Mouse (Mus musculus) gastrocnemius, postnatal 14 days (tissue): Measurements from ENCODE around the gene Vsig2. TPM values are rescaled to one million over a fixed set of nuclear protein-coding genes. Genes with fewer than 3 reads are reported as not detected.

ENCODE experiments used
- DNase-seq: peaks from one replicate; pipeline ENCODE4 v3.0.0; 2021; ENCODE audit warnings: mixed read lengths
- intact Hi-C: fragments of 180-260 bp; cut with DNase I; formaldehyde crosslinking; loops from one replicate; pipeline ENCODE4 v1.15.1; 2025; ENCODE audit warnings: low total_unique reads
- total RNA-seq, 2 experiments: library from RNA; stranded (reverse); gene quantifications; 2 replicates each; pipeline ENCODE4 v1.2.3; 2021

The Vsig2 gene
- total RNA-seq, 2 experiments from 2014 or later = 0.96 to 4.6 TPM

DNA sequence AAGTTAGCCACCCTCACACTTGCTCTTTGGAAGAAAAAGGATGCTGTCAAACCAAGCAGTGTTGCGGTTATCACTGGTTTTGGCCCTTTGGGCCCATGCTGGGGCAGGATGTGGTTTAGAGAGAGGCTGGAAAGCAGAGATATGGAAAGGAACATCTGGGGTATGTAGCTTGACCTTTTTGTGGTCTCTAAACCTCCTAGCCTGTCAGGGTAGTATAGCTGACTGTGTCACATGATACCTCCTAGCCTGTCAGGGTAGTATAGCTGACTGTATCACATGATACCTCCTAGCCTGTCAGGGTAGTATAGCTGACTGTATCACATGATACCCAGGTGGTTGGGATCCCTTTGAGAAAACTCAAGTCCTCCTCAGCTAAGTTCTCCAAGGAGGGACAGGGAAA is 15.2 kb downstream of the Vsig2 start:
- intact Hi-C loops = no loop called here
- DNase-seq = no peak

DNA sequence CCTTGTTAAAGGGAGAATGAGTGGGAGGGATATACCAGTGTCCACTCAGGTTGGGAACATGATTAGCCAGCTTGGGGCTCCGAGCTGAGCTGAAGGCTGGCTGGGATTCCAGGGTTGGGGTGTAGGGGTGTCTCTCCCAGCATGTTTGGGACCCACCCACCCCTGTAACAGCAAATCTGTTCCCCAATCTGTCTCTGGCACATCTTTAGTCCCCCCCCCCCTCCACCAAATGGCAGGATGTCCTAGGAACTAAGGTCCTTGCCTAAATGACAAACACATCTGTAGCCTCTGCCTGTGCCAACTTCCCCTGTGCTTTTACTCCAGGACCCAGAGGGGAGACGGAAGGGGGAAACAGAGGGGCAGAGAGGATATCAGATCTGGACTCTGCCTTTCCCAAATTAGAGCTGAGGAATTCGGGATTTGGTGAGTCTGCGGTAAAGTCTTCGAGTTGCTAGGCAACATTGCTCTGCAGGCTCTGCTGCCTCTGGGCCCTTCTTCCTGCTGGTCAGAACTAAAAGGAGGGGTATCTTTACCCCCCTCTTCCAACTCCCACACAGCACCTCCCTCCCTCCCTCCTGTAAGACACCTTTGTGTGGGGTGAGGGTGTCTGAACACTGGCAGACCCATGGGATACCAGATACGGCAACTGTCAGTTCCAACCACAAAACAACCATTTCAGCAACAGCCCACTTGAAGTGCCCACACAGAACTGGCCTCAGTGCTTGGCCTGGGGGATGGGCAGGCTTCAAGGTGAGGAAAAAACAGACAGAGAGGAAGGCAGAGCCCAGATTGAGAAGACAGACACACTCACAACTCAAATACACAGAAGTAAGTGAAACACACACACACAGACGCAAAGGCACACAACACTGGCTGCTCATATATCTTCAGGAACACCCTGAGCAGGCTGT is 16.0 kb downstream of the Vsig2 start, which contains the start of gene Siae:
Gene Siae (plus strand): TSS at position 861 of the 911 bp plus-strand sequence.
- intact Hi-C loops = no loop called here
- no peak for DNase-seq

DNA sequence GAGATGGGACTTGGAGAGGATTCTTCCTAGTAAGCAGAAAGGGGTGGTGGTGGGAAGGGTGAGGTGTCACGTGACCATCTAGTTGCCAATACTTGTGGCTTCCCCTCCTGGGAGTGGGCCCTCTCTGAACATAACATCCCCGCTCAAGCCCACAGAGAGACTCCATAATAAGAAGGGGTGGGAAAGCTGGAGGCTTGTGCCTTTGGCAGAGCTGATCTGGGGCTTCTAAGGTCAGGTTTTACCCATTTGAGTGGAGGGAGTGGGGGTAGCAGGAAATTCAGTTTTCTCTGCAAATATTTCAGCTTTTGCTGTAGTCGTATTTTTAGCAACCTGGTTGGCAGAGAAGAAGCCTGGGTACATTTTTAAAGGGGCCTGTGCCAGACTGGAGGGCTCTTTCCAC is 17.3 kb downstream of the Vsig2 start:
- intact Hi-C loops = no loop called here
- DNase-seq = no peak

DNA sequence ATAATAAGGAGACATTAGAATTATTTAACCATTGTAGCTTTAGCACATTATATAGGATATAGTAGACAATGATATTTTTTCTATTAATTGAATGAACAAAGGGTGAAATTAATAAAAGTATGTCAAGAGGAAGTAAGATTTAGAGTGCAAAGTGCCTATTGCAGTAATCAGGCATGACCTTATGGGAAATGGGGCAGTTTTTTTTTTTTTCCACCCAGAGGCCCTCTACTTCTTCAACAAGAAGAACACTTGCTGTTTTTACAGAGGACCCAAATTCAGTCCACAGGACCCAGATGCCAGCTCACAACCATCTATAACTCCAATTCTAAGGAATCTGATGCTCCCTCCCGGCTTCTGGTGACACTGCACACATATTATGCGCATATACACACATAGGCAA is 21.6 kb downstream of the Vsig2 start:
- DNase-seq = no peak
- intact Hi-C loops = no loop called here

DNA sequence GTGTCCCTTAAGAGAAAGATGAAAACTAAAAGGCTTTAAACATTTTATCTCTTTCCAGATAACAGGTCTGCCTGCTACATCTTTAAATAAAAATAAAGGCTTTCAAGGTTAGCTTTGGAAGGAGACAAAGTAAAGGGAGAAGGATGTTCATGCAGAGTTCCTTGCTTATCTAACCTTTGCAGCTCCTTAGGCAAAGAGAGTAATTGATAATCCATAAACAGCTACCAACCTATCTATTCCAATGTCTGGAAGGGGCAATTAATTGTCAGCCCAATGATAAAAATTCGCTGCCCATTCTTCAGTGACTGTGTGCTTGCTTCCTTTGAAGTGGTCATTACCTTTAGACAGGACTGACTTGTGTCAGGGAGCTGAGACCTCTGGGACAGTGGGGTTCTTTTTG is 24.8 kb downstream of the Vsig2 start:
- no peak for DNase-seq
- intact Hi-C loops = no loop called here

DNA sequence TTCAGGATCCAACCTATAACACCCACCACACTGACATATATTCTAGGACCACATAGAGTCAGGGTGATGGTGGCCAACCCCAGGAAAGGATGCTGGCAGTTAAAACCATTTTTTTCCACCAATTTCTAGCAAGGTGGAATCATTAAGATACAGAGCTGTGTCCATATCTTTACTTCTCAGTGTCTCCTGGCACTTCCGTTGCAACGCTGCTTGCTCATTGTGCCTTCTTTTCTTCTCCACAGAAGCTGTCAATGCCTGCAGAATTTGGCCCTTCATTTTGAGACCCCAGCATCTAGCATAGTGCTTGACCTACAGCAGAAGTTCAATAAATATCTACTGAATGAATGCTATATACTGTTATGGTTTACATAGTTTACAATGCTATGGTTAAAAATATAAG is 28.0 kb downstream of the Vsig2 start:
- DNase-seq = no peak
- intact Hi-C loops = no loop called here

DNA sequence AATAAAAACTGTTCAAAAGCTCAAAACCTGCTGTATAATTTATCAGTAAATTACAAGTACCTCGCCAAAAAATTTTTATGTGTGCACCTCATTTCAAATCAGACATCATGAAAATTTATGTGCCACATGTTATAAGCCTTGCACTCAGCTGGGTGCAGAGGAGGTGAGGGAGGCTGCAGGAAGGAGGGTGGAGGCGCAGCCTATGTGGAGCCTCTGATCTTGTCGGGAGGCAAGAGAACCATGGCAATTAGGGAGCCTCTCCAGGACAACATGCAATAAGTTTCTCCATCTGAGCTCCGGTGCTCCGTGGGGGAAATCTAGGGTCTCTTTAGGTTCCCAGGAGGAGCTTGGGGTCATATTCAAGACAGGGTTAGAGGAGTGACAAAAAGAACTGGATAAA is 28.4 kb downstream of the Vsig2 start:
- no peak for DNase-seq
- intact Hi-C loops = no loop called here

DNA sequence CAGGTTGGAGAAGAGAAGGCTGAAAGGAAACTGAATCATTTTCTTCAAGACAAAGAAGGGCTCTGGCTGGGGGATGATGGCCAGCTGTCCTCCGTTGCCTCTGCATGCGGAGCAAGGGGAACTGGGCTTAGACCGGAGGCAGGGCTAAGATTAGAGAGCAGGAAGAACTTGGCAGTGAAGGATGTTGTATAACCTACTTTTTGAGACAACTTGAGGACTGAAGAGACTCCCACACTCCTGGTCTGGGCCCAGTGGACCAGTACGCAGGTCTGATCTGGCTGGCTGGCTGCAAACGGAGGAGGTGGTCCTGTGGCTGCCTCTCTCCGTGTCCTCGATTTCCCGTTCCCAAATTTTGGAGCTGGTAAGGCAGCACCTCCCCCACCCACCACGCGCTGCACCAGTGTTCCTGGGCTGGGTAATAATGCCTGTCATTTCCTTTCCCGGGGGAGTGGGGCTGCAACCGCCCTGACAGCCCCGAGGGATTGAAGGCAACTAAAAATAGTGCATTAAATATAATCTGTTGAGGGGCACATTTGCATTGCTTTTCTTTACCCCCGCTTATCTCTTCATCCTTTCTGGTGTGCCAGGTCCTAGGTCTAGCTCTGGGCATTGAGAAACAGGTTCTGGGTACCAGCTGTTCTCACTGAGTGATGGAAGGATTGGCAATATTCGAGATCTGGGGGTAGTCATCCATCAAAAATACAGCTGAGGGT is 29.0 kb downstream of the Vsig2 start:
- DNase-seq = no peak
- intact Hi-C loops = no loop called here

DNA sequence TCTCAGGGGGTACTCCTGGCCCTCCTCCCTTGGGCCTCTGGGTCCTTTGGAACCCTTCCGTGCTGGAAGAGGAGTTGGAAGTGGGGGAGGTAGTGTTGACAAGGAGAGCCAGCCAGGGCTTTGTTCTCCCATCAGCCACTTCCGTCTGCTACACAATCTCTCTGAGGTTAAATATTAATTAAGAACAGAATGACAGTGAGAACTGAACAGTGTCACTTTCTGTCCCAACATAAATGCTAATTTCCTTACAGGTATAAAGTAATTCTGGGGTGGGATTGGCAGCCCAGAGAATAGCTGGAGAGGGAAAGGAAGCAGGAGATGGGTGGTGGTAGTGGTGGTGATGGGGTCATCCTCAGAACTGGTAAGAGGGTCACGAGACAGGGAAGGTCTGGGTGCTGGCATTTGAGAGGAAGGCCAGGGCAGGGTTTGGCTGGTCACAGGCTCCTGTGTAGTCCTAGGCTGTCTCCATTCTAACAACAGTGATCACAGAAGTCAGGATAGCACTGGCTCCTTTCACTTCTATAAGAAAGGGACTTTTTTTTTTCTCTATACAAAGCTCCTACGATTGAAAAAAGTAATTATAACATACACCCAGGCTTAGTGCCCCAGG is 29.7 kb downstream of the Vsig2 start:
- intact Hi-C loops = no loop called here
- DNase-seq = no peak

DNA sequence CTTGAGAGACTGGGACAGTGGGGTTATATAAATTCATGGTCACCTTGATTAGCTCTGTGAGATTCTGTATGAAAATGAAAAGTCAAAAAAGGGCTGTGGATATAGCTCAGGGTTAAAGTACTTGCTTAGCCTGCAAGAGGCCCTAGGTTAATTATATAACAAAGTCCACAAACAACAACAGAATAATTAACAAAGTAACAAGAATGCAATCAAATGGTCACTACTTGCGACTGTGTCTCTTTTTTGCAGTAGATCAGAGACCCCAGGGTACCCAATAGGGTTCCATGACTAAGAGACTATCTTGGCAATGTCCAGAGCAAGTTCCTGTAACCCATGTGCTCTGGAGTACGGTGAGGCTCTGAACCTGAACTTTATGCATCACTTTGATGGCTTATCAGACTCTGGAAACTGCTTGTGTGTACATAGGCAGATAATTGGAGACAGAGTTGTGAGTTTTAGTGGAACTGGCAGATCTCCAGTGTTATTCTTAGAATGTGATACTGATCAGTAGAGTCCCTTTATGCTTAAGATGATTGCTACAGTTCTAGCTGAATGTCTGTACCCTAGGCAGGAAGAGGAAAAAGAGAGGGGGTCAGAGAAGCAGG is 30.3 kb downstream of the Vsig2 start:
- no peak for DNase-seq
- intact Hi-C loops = no loop called here

DNA sequence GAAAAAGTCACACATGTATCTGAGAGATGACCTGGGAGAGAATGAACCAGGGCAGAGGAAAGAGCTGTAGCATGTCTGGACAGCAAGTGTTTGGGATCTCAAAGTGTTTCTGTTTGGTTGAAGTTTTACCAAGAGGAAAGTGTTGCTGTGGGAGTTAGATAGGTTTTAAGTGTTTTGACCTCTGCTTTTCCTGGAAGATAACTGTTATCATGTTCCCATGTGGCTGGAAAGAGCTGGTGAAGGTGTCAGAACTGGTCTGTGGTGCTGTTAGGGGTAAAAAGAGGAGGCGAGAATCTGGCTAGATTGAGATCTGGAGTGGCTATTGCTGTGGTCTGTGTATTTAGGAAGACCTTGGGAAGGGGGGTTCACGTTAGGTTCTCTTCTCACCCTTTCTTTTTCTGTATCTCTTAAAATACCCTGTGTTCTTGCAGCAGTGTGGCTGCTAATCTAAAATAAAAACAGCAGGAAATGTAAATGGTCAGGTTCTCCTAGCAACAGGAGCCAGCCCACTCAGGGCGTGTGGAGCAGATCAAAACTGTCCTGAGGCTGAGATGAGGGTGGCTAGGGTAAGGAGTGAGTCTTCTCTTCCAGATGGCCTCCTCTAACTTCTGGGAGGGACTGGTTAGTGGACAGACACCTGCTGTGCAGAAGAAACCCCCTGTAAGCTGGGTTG is 33.3 kb downstream of the Vsig2 start:
- intact Hi-C loops = no loop called here
- DNase-seq = no peak

DNA sequence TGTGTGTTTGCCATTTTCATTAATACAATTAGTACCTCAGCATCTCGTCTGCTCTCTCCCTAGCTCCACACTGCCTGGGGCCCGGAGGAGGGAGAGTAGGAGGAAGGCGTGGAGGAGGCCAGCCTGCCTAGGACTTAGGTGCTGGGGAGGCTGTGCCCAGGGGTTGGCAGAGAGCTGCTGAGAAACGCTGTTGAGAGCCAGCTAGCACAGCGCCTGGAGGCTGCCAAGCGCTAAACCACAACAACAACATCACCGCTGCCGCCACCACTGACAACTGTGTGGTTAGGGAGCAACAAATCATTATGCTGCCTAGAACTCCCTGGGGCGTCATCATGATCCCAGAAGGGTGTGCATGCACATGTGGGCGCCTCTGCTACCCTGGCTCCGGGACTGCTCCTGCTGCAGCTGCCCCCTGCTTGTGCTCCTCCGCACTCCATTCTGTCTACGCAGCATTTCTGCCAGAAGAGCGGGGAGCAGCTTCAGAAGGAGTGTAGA is 37.4 kb downstream of the Vsig2 start:
- intact Hi-C loops = no loop called here
- DNase-seq = no peak

DNA sequence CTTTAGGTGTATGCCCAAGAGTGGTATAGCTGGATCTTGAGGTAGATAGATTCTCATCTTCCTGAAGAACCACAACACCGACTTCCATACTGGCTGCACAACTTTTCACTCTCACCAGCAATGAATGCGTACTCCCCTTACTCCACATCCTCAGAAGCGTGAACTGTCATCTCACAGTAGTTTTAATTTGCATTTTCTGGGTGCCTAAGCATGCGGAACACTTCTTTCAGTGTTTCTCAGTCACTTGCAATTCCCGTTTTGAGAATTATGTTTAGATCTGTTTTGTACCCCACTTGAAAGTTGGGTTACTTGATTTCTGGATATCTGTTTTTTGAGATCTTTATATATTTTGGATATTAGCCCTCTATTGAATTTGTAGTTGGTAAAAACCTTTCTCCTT is 44.5 kb downstream of the Vsig2 start:
- no peak for DNase-seq
- intact Hi-C loops = no loop called here

DNA sequence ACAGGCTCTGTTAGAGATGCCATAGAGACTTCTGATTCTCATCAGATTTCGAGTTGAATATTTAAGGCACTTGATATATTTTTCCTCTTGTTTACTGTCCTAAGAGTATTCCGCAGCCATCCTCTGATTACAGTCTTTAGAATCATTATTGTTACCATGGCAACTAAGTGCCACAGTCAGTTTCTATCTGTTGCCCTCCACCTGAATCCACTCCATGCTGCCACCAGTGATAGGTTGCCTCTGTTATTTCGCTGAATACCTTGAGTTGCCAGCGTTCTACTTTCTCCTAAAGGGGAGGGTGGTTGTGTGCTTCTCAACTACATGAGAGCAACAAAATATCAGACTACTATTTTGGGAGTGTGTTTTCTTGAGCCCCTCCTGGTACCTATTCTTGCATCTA is 47.7 kb downstream of the Vsig2 start:
- no peak for DNase-seq
- intact Hi-C loops = no loop called here

DNA sequence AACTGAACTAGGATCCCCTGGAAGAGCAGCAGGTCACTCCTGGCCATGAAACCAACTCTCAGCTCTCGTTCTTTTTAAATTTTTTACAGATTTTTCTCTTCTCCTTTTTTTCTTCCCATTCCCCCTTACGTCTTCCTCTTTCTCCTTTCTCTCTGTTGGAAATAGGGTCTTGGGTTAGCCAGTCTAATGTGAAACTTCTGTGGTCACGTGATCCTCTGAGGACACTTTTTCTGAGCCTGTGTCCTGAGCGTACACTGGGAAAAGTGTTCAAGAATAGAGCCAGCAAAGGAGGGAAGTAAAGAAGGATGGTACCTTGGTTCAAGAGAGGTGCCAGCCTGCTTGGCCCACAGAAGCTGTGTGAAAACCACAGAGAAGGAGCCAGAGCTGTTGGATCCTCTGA is 51.3 kb downstream of the Vsig2 start:
- intact Hi-C loops = no loop called here
- no peak for DNase-seq

DNA sequence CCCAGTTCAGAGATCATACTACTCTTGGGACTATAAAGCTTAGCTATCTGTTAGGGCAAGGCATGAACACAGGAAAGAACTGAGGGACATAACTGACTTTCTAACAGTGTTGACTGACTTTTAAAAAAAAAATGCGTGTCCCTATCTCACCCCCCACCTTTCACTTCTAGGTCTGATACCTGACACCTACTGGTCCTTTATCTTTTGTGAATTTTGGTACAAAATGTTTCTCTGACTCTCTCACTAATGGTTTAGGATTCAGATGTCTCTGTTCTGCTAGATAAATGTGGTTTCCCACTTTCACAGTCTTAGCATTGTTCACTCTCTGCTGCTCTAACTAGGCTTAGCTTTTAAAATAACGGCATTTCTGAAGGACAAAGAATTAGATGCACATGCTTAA is 53.0 kb downstream of the Vsig2 start:
- DNase-seq = no peak
- intact Hi-C loops = no loop called here

DNA sequence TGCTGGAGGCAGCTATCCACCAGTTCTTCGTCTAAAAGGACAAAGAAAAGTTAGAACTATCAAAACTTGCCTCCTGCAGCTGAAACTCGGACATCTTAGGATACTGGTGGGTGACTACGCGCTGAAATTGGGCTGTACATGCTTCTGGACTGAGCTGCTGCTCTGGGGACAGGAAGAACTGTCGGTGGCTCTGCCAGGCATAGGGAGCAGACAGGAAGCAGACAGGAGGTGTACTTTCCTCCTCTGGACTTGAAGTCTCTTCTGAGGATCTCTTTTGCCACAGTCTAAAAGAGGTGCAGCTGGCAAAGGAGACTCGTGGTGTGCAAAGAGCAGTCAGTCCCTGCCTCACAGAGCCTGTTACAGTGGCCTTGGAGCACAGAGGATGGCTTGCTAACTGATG is 53.6 kb downstream of the Vsig2 start:
- intact Hi-C loops = no loop called here

DNA sequence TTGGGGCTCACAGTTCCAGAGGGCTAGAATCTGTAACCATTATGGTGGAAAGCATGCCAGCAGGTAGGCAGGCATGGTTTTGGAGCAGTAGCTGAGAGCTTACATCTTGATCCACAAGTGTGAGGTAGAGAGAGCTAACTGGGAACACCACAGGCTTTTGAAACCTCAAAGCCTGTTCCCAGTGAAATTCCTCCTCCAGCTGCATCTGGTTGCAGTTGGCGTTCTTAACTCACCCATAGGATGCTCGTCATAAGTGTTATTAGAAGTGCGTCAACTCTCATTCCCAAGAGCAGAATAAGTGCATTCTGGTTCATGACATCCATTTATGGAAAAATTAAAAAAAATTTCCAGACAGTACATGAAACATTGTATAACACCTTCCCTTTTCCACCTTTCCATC is 54.6 kb downstream of the Vsig2 start:
- intact Hi-C loops = no loop called here
- DNase-seq = no peak

More for the DNA sequence above, 53.6 kb downstream of the Vsig2 start:
- DNase-seq = no peak
